Mouse (Mus musculus) midbrain, postnatal 0 days (tissue): Measurements from ENCODE around the gene Ubr3. TPM values are rescaled to one million over a fixed set of nuclear protein-coding genes. Genes with fewer than 3 reads are reported as not detected.

Source experiments
- ATAC-seq: fragments of 200-750 bp; cut with Nextera tagmentation; 2 replicates; pipeline ENCODE4 v1.8.0; 2017; ENCODE audit warnings: moderate number of reproducible peaks, mild to moderate bottlenecking, moderate TSS enrichment, moderate library complexity; ENCODE audit not compliant: low FRiP score
- DNase-seq: peaks from one replicate; pipeline ENCODE4 v3.0.0-alpha.2; 2015; ENCODE audit warnings: low spot score
- H3K27ac ChIP-seq: fragments of 300-500 bp; sonication (generic); 2 replicates; pipeline ENCODE4 v1.5.1; 2014; ENCODE audit warnings: low read depth, mild to moderate bottlenecking, low read length, mixed read lengths
- H3K27me3 ChIP-seq: fragments of 300-500 bp; sonication (generic); 2 replicates; pipeline ENCODE4 v1.6.1; 2014; ENCODE audit warnings: low read length, control low read depth, mixed read lengths; ENCODE audit not compliant: insufficient read depth
- H3K36me3 ChIP-seq: fragments of 300-500 bp; sonication (generic); 2 replicates; pipeline ENCODE4 v1.6.1; 2014; ENCODE audit warnings: low read length, control low read depth, mixed read lengths; ENCODE audit not compliant: insufficient read depth
- H3K4me1 ChIP-seq: fragments of 300-500 bp; sonication (generic); 2 replicates; pipeline ENCODE4 v1.6.1; 2014; ENCODE audit warnings: mild to moderate bottlenecking, control low read depth, antibody characterized with exemption, low read length, mixed read lengths; ENCODE audit not compliant: insufficient read depth
- H3K4me2 ChIP-seq: fragments of 300-500 bp; sonication (generic); 2 replicates; pipeline ENCODE4 v1.6.1; 2014; ENCODE audit warnings: low read depth, mild to moderate bottlenecking, low read length, mixed read lengths; ENCODE audit not compliant: poor library complexity, severe bottlenecking
- H3K4me3 ChIP-seq: fragments of 300-500 bp; sonication (generic); 2 replicates; pipeline ENCODE4 v1.5.1; 2014; ENCODE audit warnings: low read depth, mild to moderate bottlenecking, low read length, moderate library complexity
- H3K9ac ChIP-seq: fragments of 300-500 bp; sonication (generic); replicated peaks from 2 replicates; pipeline ENCODE4 v1.6.1; 2014; ENCODE audit warnings: mild to moderate bottlenecking, low read length, moderate library complexity, mixed read lengths; ENCODE audit not compliant: poor library complexity, severe bottlenecking
- H3K9me3 ChIP-seq: fragments of 300-500 bp; sonication (generic); 2 replicates; pipeline ENCODE4 v1.6.1; 2016; ENCODE audit warnings: low read length, control low read depth
- CTCF ChIP-seq: IDR thresholded peaks from 2 replicates; pipeline ENCODE4 v1.5.1; 2016; ENCODE audit warnings: antibody characterized with exemption, mild to moderate bottlenecking
- WGBS: fragments of 180-500 bp; shearing (Covaris S2); extraction: QIAGEN DNeasy Blood & Tissue Kit; methylation state at CpG from one replicate; pipeline ENCODE4 v1.1.7; 2014; 5-methylcytosine and 5-hydroxymethylcytosine counted together
- polyA plus RNA-seq: library from polyadenylated mRNA; unstranded; fragments of >200 nt; fragmentation: Nextera tagmentation; extraction: Ambion mirVana; gene quantifications from 2 replicates; pipeline ENCODE4 v1.2.1, GENCODE M21; 2015
- total RNA-seq: library from RNA; depleted of rRNA; stranded (reverse); fragments of >200 nt; gene quantifications from 2 replicates; pipeline ENCODE4 v1.2.3, GENCODE M21; 2014

Gene Ubr3
- total and polyA plus RNA-seq, 2 experiments from 2014 or later: 20.9 to 37.9 TPM

DNA sequence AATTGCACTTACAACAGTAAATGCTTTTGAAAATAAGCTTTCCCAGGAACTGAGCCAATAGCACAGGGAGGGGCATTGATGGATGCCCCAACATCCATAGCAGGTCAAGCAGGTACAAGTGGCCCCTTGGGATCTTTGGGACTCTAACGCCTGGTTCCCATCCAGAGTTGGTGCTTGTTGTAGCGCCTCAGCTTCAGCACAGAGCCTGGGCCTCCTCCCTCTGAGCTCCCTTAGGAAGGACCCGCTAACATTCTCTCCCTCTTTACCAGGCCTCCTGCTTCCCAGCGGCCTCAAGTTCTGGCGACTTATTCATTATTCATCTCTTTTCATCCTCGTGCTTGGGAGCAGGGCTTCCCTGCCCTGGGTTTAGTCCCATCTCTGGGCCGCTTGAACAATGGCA lies 141.7 kb downstream of the Ubr3 start, which contains the start of gene Myo3b:
TSS of gene Myo3b (plus strand) at position 375 of the 400 bp plus-strand sequence.
- no peak for TF ChIP-seq CTCF
- H3K36me3 ChIP-seq: no peaks in the 10 kb centered on the region
- H3K27ac ChIP-seq: no peak within 1 kb of the TSS
- no peak within 1 kb of the TSS for H3K4me3 ChIP-seq
- no peaks in the 10 kb centered on the region for H3K27me3 ChIP-seq
- no peak within 1 kb of the TSS for H3K9ac ChIP-seq
- peaks cover 2% of the 10 kb centered on the region; the same call in 1 of the 2 replicates for H3K4me1 ChIP-seq
- H3K9me3 ChIP-seq: no peaks in the 10 kb centered on the region
- ATAC-seq (no peak), DNase-seq (no peak)
- 26% methylated on average over 7 of the region's 7 CpGs for WGBS
- no peak within 1 kb of the TSS for H3K4me2 ChIP-seq

DNA sequence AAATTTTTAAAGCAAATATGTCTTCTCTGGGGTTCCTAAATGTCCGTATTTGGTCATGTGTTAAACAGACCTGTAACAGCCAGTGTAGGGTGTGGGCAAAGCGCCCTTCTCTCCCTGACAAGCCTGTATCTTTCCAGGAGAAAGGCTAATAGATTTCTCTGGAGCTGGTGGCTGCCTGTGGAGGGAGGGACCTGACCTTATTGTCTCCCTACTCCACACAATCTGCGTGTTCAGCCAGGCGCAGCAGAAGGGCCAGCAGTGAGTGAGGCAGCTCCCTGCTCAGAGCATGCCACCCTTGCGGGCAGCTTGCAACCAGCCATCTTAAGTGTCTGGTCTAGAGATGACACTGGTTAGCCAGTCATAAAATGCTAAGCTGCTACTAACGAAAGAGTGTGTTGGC lies 147.4 kb downstream of the Ubr3 start:
- Histone ChIP-seq H3K27me3 (no peaks in the 10 kb centered on the region), H3K36me3 (no peaks in the 10 kb centered on the region), H3K4me1 (no peaks in the 10 kb centered on the region), H3K4me3 (no peak overlapping the region), H3K27ac (no peak overlapping the region), H3K9ac (no peak overlapping the region), H3K9me3 (no peaks in the 10 kb centered on the region), H3K4me2 (no peak overlapping the region)
- ATAC-seq (no peak), DNase-seq (no peak)
- TF ChIP-seq CTCF: no peak
- WGBS: 28% methylated on average over 6 of the region's 6 CpGs

- WGBS: 89% methylated on average over 11 of the region's 11 CpGs
- ATAC-seq (no peak), DNase-seq (no peak)
Measured at GRCm38 (mm10) chr2:70047868-70048267, 150.8 kb downstream of the Ubr3 start.

GRCm38 (mm10) chr2:70053803-70054202 lies 156.8 kb downstream of the Ubr3 start:
- Histone ChIP-seq H3K4me3 (no peak overlapping the region), H3K4me1 (no peaks in the 10 kb centered on the region), H3K36me3 (no peaks in the 10 kb centered on the region), H3K9me3 (no peaks in the 10 kb centered on the region), H3K9ac (no peak overlapping the region), H3K27ac (peak overlapping the region; percentile 26; the same call in 1 of the 2 replicates), H3K27me3 (no peaks in the 10 kb centered on the region), H3K4me2 (no peak overlapping the region)
- peak; percentile 40 for DNase-seq
- whole genome bisulfite sequencing: 61% methylated on average over 9 of the region's 9 CpGs
- no peak for ATAC-seq
- TF ChIP-seq CTCF: no peak

More at GRCm38 (mm10) chr2:70047868-70048267, 150.8 kb downstream of the Ubr3 start:
- Histone ChIP-seq H3K27ac (no peak overlapping the region), H3K4me1 (no peaks in the 10 kb centered on the region), H3K36me3 (no peaks in the 10 kb centered on the region), H3K9ac (no peak overlapping the region), H3K4me3 (no peak overlapping the region), H3K4me2 (no peak overlapping the region), H3K9me3 (no peaks in the 10 kb centered on the region), H3K27me3 (no peaks in the 10 kb centered on the region)
- TF ChIP-seq CTCF: no peak

DNA sequence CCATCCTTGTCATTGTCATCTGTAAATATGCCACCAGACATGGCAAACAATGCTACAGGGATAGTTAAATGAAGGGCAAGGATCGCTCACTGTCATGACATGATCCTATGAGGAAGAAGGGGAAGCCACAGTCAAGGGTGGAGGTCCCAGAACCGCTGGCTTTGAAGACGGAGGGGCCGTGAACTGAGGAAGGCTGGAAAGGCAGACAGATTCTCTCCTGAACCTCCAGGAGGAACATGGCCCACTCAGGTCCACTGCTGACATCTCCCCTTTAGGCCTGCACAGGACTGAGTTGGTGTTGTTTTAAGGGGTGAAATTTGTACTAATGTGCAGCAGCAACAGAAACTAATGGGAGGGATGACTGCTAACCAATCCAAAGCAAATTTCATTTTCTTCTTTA lies 161.2 kb downstream of the Ubr3 start:
- H3K4me1 ChIP-seq: 0 out of 2 replicates have a peak, but pooled peaks cover 9% of the 10 kb centered on the region
- ATAC-seq (no peak), DNase-seq (no peak)
- TF ChIP-seq CTCF: no peak
- WGBS: 93% methylated on average over 4 of the region's 4 CpGs
- no peaks in the 10 kb centered on the region for H3K27me3 ChIP-seq
- no peak overlapping the region for H3K9ac ChIP-seq
- H3K4me2 ChIP-seq: no peak overlapping the region
- no peaks in the 10 kb centered on the region for H3K9me3 ChIP-seq
- no peak overlapping the region for H3K27ac ChIP-seq
- no peak overlapping the region for H3K4me3 ChIP-seq
- no peaks in the 10 kb centered on the region for H3K36me3 ChIP-seq

- no peaks in the 10 kb centered on the region for H3K36me3 ChIP-seq
- no peak overlapping the region for H3K4me3 ChIP-seq
- 0 out of 2 replicates have a peak, but pooled peaks cover 9% of the 10 kb centered on the region for H3K4me1 ChIP-seq
- no peaks in the 10 kb centered on the region for H3K9me3 ChIP-seq
- H3K4me2 ChIP-seq: 0 out of 2 replicates have a peak overlapping the region, but pooled peaks have one; percentile 1
- no peak overlapping the region for H3K9ac ChIP-seq
- ATAC-seq (peak; percentile 75; the same call in 1 of the 2 replicates), DNase-seq (peak; percentile 63)
- no peaks in the 10 kb centered on the region for H3K27me3 ChIP-seq
- 21% methylated on average over 11 of the region's 11 CpGs for WGBS
- TF ChIP-seq CTCF: no peak
- H3K27ac ChIP-seq: peak overlapping the region; percentile 77
Measured at GRCm38 (mm10) chr2:70060359-70061345, 163.6 kb downstream of the Ubr3 start.
